Mouse (Mus musculus) frontal cortex, adult 2 months (tissue): ENCODE measurements around the gene Pam. TPM values are rescaled to one million over a fixed set of nuclear protein-coding genes. Genes with fewer than 3 reads are reported as not detected.

Experiments
- DNase-seq, 2 experiments: peaks; one replicate each; pipeline ENCODE4 v3.0.0; 2022; ENCODE audit warnings: low spot score in 1 of 2; ENCODE audit errors: extremely low spot score in 1 of 2
- polyA plus RNA-seq: library from polyadenylated mRNA; depleted of rRNA; stranded (reverse); fragments of >200 nt; gene quantifications from 2 replicates; pipeline ENCODE4 v1.2.3, GENCODE M21; 2012

Gene Pam
- polyA plus RNA-seq, 1 experiment = 104 TPM

GRCm38 (mm10) chr1:97851601-97852175 is 243.8 kb downstream of the Pam start:
- peak in 1 of 2 experiments; percentile 43 for DNase-seq

- DNase-seq = no peak
These were observed 246.7 kb downstream of the Pam start for GRCm38 (mm10) chr1:97848601-97849241.

- DNase-seq = no peak
These were observed 252.0 kb downstream of the Pam start for GRCm38 (mm10) chr1:97843220-97843992.

GRCm38 (mm10) chr1:97834354-97834822 is 261.1 kb downstream of the Pam start:
- DNase-seq = no peak

- DNase-seq = peak in 1 of 2 experiments; percentile 44
These were observed 261.7 kb downstream of the Pam start for GRCm38 (mm10) chr1:97833466-97834353.

GRCm38 (mm10) chr1:97828087-97828486 is 267.4 kb downstream of the Pam start:
- DNase-seq = no peak

GRCm38 (mm10) chr1:97827566-97827965 is 267.9 kb downstream of the Pam start:
- DNase-seq = peak; percentile 38 to 49

- no peak for DNase-seq
These were observed 272.5 kb downstream of the Pam start for GRCm38 (mm10) chr1:97822904-97823303.

GRCm38 (mm10) chr1:97822203-97822602 is 273.2 kb downstream of the Pam start:
- no peak for DNase-seq

GRCm38 (mm10) chr1:97821282-97821681 is 274.2 kb downstream of the Pam start:
- no peak for DNase-seq

GRCm38 (mm10) chr1:97809255-97809912 is 286.1 kb downstream of the Pam start:
- peak in 1 of 2 experiments; percentile 74 for DNase-seq

- DNase-seq = no peak
These were observed 290.9 kb downstream of the Pam start for GRCm38 (mm10) chr1:97804520-97804919.

- peak in 1 of 2 experiments; percentile 26 for DNase-seq
These were observed 293.1 kb downstream of the Pam start for GRCm38 (mm10) chr1:97802207-97802902.

- no peak for DNase-seq
These were observed 299.5 kb downstream of the Pam start for GRCm38 (mm10) chr1:97795936-97796335.

- no peak for DNase-seq
These were observed 301.3 kb downstream of the Pam start for GRCm38 (mm10) chr1:97794110-97794509.

GRCm38 (mm10) chr1:97788490-97788889 is 307.0 kb downstream of the Pam start:
- no peak for DNase-seq

GRCm38 (mm10) chr1:97787674-97788073 is 307.8 kb downstream of the Pam start:
- no peak for DNase-seq

- DNase-seq = no peak
These were observed 309.6 kb downstream of the Pam start for GRCm38 (mm10) chr1:97785685-97786393.

- no peak for DNase-seq
These were observed 310.5 kb downstream of the Pam start for GRCm38 (mm10) chr1:97784928-97785327.
